Mouse (Mus musculus) retina, embryonic 14.5 days (tissue): Measurements from ENCODE around the gene Gm37419.

Experiments
- DNase-seq: peaks from one replicate; pipeline ENCODE4 v3.0.0-alpha.2; 2015; ENCODE audit warnings: low spot score

Gm37419 gene

GRCm38 (mm10) chr16:23980201-23980870 lies 7.9 kb upstream of the Gm37419 start:
- DNase-seq, result peak; percentile 19

- DNase-seq, result peak; percentile 38
Observed at GRCm38 (mm10) chr16:23980991-23981720, 7.1 kb upstream of the Gm37419 start.

GRCm38 (mm10) chr16:23981925-23982851 lies 6.1 kb upstream of the Gm37419 start:
- DNase-seq, result peak; percentile 95

- peak; percentile 79 for DNase-seq
Observed at GRCm38 (mm10) chr16:23982891-23983588, 5.2 kb upstream of the Gm37419 start.

GRCm38 (mm10) chr16:23984183-23984582 lies 4.1 kb upstream of the Gm37419 start:
- peak; percentile 96 for DNase-seq

GRCm38 (mm10) chr16:23984760-23985466 lies 3.4 kb upstream of the Gm37419 start:
- peak; percentile 50 for DNase-seq

- DNase-seq, result peak; percentile 57
Observed at GRCm38 (mm10) chr16:23985467-23985861, 2.8 kb upstream of the Gm37419 start.

GRCm38 (mm10) chr16:23986176-23986575 lies 2.1 kb upstream of the Gm37419 start:
- no peak for DNase-seq

GRCm38 (mm10) chr16:23986871-23987270 lies 1.4 kb upstream of the Gm37419 start:
- peak; percentile 32 for DNase-seq

- DNase-seq, result peak; percentile 54
Observed at GRCm38 (mm10) chr16:23987341-23988156, 733 bp upstream of the Gm37419 start.

GRCm38 (mm10) chr16:23988157-23988465 lies 171 bp upstream of the Gm37419 start:
- no peak for DNase-seq

- peak; percentile 43 for DNase-seq
Observed at GRCm38 (mm10) chr16:23989209-23990160, 1.2 kb downstream of the Gm37419 start.

- DNase-seq, result peak; percentile 23
Observed at GRCm38 (mm10) chr16:23990161-23990970, 2.1 kb downstream of the Gm37419 start.

GRCm38 (mm10) chr16:23991170-23991569 lies 2.9 kb downstream of the Gm37419 start:
- DNase-seq, result peak; percentile 88

GRCm38 (mm10) chr16:23991846-23992580 lies 3.7 kb downstream of the Gm37419 start:
- no peak for DNase-seq

- DNase-seq, result no peak
Observed at GRCm38 (mm10) chr16:23993351-23994321, 5.4 kb downstream of the Gm37419 start.
